Mouse (Mus musculus) forebrain, embryonic 13.5 days (tissue): ENCODE results near the gene Adprm. TPM values are rescaled to one million over a fixed set of nuclear protein-coding genes. Genes with fewer than 3 reads are reported as not detected.

Experiments used
- ATAC-seq: fragments of 200-750 bp; cut with Nextera tagmentation; 2 replicates; pipeline ENCODE4 v1.8.0; 2017
- H3K27ac ChIP-seq: fragments of 300-500 bp; sonication (generic); 2 replicates; pipeline ENCODE4 v1.5.1; 2015; ENCODE audit warnings: inconsistent platforms, mild to moderate bottlenecking, moderate library complexity
- H3K27me3 ChIP-seq: fragments of 300-500 bp; sonication (generic); 2 replicates; pipeline ENCODE4 v1.6.1; 2015; ENCODE audit warnings: mild to moderate bottlenecking, inconsistent platforms
- H3K36me3 ChIP-seq: fragments of 300-500 bp; sonication (generic); 2 replicates; pipeline ENCODE4 v1.6.1; 2015; ENCODE audit warnings: mild to moderate bottlenecking, inconsistent platforms; ENCODE audit not compliant: poor library complexity, severe bottlenecking
- H3K4me1 ChIP-seq: fragments of 300-500 bp; sonication (generic); 2 replicates; pipeline ENCODE4 v1.6.1; 2015; ENCODE audit warnings: inconsistent platforms
- H3K4me2 ChIP-seq: fragments of 300-500 bp; sonication (generic); 2 replicates; pipeline ENCODE4 v1.6.1; 2015; ENCODE audit warnings: inconsistent platforms, mild to moderate bottlenecking, moderate library complexity
- H3K4me3 ChIP-seq: fragments of 300-500 bp; sonication (generic); 2 replicates; pipeline ENCODE4 v1.5.1; 2015; ENCODE audit warnings: mild to moderate bottlenecking, inconsistent platforms
- H3K9ac ChIP-seq: fragments of 300-500 bp; sonication (generic); 2 replicates; pipeline ENCODE4 v1.6.1; 2015; ENCODE audit warnings: mild to moderate bottlenecking, inconsistent platforms
- H3K9me3 ChIP-seq: fragments of 300-500 bp; sonication (generic); replicated peaks from 2 replicates; pipeline ENCODE4 v1.6.1; 2016; ENCODE audit warnings: inconsistent platforms
- WGBS: fragments of 180-500 bp; shearing (Covaris S2); methylation state at CpG from one replicate; pipeline ENCODE4 v1.1.7; 2015; 5-methylcytosine and 5-hydroxymethylcytosine counted together
- polyA plus RNA-seq: library from polyadenylated mRNA; unstranded; fragments of >200 nt; fragmentation: Nextera tagmentation; extraction: Ambion mirVana; gene quantifications from 2 replicates; pipeline ENCODE4 v1.2.1, GENCODE M21; 2015

Adprm gene
- polyA plus RNA-seq, 1 experiment from 2014 or later = 34.8 TPM

GRCm38 (mm10) chr11:67075036-67075435 lies 22.6 kb upstream of the Adprm start:
- peaks cover 13% of the 10 kb centered on the region; the same call in 1 of the 2 replicates for H3K4me1 ChIP-seq
- no peaks in the 10 kb centered on the region for H3K27me3 ChIP-seq
- no peak overlapping the region for H3K27ac ChIP-seq
- no peak overlapping the region for H3K4me2 ChIP-seq
- H3K36me3 ChIP-seq = no peaks in the 10 kb centered on the region
- WGBS = 34% methylated on average over 3 of the region's 3 CpGs
- no peak for ATAC-seq
- no peak overlapping the region for H3K4me3 ChIP-seq
- no peaks in the 10 kb centered on the region for H3K9me3 ChIP-seq
- H3K9ac ChIP-seq = no peak overlapping the region

DNA sequence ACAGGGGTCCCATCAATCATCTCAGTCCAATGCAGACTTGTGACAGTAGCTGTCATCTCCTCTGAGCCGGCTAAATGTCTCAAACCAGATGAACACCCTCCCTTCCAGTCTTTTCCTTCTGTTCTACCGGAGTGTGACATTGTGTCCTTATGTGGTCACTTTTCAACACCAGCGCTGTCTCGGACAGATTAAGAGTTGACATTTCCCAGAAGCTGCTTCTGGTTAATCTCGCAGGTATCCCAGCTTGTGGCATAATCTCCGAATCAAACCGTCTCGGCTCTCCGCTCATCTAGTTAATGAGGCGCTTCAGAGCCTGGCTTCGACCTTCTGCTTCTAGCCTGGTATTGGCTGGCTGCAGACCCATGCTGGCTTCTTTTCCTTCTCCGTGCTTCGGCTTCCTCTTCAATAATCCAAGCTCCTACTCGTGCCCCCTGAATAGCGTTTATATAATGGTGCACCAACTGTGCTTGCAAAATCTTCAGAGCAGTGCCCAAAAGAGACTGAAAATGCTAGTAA lies 20.3 kb upstream of the Adprm start:
- Histone ChIP-seq H3K4me1 (0 out of 2 replicates have a peak, but pooled peaks cover 6% of the 10 kb centered on the region), H3K36me3 (peaks cover 1% of the 10 kb centered on the region), H3K4me3 (no peak overlapping the region), H3K27me3 (no peaks in the 10 kb centered on the region), H3K27ac (no peak overlapping the region), H3K9me3 (no peaks in the 10 kb centered on the region), H3K4me2 (no peak overlapping the region), H3K9ac (no peak overlapping the region)
- 75% methylated on average over 15 of the region's 15 CpGs for WGBS
- no peak for ATAC-seq

DNA sequence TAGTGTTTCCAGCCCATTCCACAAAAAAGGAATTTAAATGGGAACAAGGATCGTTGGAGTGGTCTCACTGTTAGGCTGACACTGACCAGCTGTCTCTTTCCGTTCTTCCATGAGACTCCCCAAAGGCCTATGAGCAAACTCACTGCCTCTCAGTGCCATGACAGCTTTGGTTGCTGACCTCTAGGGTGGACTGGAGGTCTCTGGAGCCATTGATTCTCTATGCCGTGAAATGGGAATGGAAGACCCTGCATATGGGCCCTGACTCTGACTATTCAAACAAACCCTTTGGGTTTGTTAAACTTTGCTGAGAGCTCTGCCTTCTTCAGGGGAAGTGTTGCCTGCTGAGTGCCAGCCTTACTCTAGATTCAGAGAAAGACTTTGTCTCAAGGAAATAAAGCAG lies 15.3 kb upstream of the Adprm start:
- Histone ChIP-seq H3K4me1 (no peaks in the 10 kb centered on the region), H3K27ac (no peak overlapping the region), H3K27me3 (no peaks in the 10 kb centered on the region), H3K4me3 (no peak overlapping the region), H3K9me3 (no peaks in the 10 kb centered on the region), H3K36me3 (peaks cover 47% of the 10 kb centered on the region), H3K9ac (no peak overlapping the region), H3K4me2 (no peak overlapping the region)
- no peak for ATAC-seq
- 93% methylated on average over 3 of the region's 3 CpGs for WGBS

- H3K27me3 ChIP-seq = no peaks in the 10 kb centered on the region
- H3K4me2 ChIP-seq = no peak overlapping the region
- H3K36me3 ChIP-seq = peaks cover 91% of the 10 kb centered on the region
- H3K4me3 ChIP-seq = no peak overlapping the region
- H3K9me3 ChIP-seq = no peaks in the 10 kb centered on the region
- no peak overlapping the region for H3K9ac ChIP-seq
- ATAC-seq = no peak
- H3K27ac ChIP-seq = no peak overlapping the region
- H3K4me1 ChIP-seq = no peaks in the 10 kb centered on the region
- WGBS = 94% methylated on average over 3 of the region's 3 CpGs
These were observed 10.3 kb upstream of the Adprm start for GRCm38 (mm10) chr11:67062726-67063125.

DNA sequence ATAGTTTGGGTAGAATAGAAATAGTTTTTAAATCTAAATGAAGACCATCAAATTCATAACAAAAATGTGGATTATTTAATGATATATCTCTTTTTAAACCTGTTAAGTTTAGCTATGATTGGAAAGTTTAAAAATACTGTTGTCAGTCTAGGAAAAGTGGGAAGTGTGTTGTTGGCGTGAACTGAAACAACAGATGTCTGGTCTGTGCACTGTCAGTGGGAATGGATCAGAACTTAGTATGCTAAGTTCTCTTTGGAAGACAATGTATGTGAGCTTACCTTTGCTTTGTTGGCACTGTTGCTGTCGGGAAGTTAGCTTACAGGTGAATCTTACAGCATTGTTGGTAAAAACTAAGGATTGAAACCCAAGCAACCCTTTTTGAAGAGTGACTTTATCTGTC lies 8.9 kb upstream of the Adprm start:
- Histone ChIP-seq H3K9me3 (no peaks in the 10 kb centered on the region), H3K4me2 (no peak overlapping the region), H3K4me1 (no peaks in the 10 kb centered on the region), H3K36me3 (peaks cover 93% of the 10 kb centered on the region), H3K27me3 (no peaks in the 10 kb centered on the region), H3K4me3 (no peak overlapping the region), H3K9ac (no peak overlapping the region), H3K27ac (no peak overlapping the region)
- ATAC-seq = no peak
- 94% methylated on average over 2 of the region's 2 CpGs for WGBS

GRCm38 (mm10) chr11:67054754-67055365 lies 2.5 kb upstream of the Adprm start:
- no peak for ATAC-seq
- H3K4me2 ChIP-seq = no peak overlapping the region
- no peaks in the 10 kb centered on the region for H3K9me3 ChIP-seq
- H3K27ac ChIP-seq = no peak overlapping the region
- WGBS = 93% methylated on average over 8 of the region's 8 CpGs
- no peak overlapping the region for H3K4me3 ChIP-seq
- H3K27me3 ChIP-seq = no peaks in the 10 kb centered on the region
- no peak overlapping the region for H3K9ac ChIP-seq
- peaks cover 52% of the 10 kb centered on the region for H3K36me3 ChIP-seq
- H3K4me1 ChIP-seq = peaks cover 24% of the 10 kb centered on the region

DNA sequence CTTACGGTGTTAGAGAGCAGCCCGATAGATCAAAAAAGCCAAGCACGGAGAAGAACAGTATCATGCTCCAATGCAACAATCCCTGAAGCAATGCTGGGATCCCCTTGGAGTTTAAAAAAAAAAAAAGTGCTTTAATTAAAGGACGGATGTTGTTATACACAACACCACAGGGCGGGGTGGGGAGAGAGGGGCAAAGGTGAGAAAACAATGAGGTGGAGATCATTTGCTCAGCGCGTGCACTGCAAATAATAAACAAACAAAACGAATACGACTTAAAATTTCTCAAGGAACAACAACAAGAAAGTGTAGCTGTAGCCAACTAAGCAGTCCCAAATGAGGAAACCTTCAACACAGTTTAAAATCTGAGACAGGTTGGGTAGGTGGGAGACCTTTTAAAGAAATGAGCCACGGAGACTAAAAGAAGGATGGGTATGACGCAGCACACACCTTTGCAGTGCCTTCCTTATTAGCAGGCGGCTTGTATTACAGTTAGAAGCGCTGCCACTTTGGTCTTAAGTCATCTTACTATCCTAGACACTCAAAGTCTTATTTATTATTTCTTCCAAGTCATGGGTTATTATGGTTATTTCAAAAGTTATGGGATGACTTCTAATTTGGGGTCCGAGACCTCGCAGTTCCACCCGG lies 596 bp downstream of the Adprm start:
- Histone ChIP-seq H3K4me2 (peak overlapping the region; percentile 84), H3K9ac (peak overlapping the region; percentile 90), H3K4me1 (peaks cover 24% of the 10 kb centered on the region), H3K27me3 (no peaks in the 10 kb centered on the region), H3K9me3 (no peaks in the 10 kb centered on the region), H3K27ac (peak overlapping the region; percentile 78; the same call in 1 of the 2 replicates), H3K36me3 (peaks cover 28% of the 10 kb centered on the region), H3K4me3 (peak overlapping the region; percentile 85)
- peak; percentile 72 for ATAC-seq
- 8% methylated on average over 16 of the region's 16 CpGs for WGBS

GRCm38 (mm10) chr11:67049256-67049655 lies 3.1 kb downstream of the Adprm start:
- Histone ChIP-seq H3K27ac (no peak overlapping the region), H3K36me3 (peaks cover 17% of the 10 kb centered on the region; the same call in 1 of the 2 replicates), H3K9ac (no peak overlapping the region), H3K27me3 (no peaks in the 10 kb centered on the region), H3K9me3 (no peaks in the 10 kb centered on the region), H3K4me3 (no peak overlapping the region), H3K4me2 (no peak overlapping the region), H3K4me1 (peaks cover 24% of the 10 kb centered on the region)
- ATAC-seq = no peak
- 87% methylated on average over 3 of the region's 3 CpGs for WGBS

DNA sequence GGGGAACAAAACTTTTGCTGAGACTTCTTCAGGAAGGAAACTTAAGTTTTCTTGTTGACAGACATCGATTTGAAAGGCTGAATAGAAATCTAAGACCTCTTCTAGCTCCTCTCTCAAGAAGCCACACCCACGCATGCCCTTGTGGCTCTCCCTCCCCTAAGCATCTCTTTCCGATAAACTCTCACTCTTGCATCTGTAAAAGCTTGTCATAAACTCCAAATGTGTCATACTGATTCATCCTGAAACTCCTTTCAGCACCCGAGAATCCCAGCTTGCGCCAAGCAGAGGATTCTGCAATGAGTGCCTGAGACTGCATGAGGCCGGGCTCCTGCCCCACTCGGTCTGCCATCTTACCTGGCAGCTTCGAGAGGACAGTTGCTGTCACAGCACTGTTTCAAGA lies 3.9 kb downstream of the Adprm start:
- H3K4me3 ChIP-seq = no peak overlapping the region
- H3K27ac ChIP-seq = no peak overlapping the region
- 88% methylated on average over 8 of the region's 8 CpGs for WGBS
- H3K9me3 ChIP-seq = no peaks in the 10 kb centered on the region
- H3K27me3 ChIP-seq = no peaks in the 10 kb centered on the region
- no peak overlapping the region for H3K9ac ChIP-seq
- no peak overlapping the region for H3K4me2 ChIP-seq
- H3K4me1 ChIP-seq = peaks cover 16% of the 10 kb centered on the region
- no peak for ATAC-seq
- H3K36me3 ChIP-seq = peaks cover 19% of the 10 kb centered on the region; the same call in 1 of the 2 replicates

- peaks cover 26% of the 10 kb centered on the region; the same call in 1 of the 2 replicates for H3K36me3 ChIP-seq
- H3K27me3 ChIP-seq = no peaks in the 10 kb centered on the region
- H3K4me2 ChIP-seq = no peak overlapping the region
- no peak for ATAC-seq
- no peak overlapping the region for H3K4me3 ChIP-seq
- H3K27ac ChIP-seq = no peak overlapping the region
- H3K4me1 ChIP-seq = peaks cover 11% of the 10 kb centered on the region; the same call in 1 of the 2 replicates
- no peak overlapping the region for H3K9ac ChIP-seq
- WGBS = 91% methylated on average over 5 of the region's 5 CpGs
- H3K9me3 ChIP-seq = no peaks in the 10 kb centered on the region
These were observed 5.2 kb downstream of the Adprm start for GRCm38 (mm10) chr11:67047199-67047598.

DNA sequence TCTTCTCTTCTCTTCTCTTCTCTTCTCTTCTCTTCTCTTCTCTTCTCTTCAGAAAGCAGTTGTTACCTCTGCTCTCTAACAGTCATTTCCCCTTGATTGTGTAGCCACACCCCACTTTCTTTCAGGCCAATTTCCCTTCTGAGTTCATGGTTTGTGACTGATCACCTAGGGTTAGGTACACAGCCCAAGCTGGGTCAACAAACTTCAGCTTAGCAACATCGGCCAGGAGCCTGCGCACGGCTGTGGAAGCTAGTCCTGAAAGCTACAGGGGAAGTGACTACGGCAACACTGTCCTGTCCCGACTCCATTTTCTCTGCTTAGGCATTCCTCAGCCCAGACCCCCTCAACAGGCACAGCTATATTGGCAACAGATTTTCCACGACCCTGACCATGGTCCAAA lies 7.4 kb downstream of the Adprm start:
- no peak for ATAC-seq
- 94% methylated on average over 6 of the region's 6 CpGs for WGBS

DNA sequence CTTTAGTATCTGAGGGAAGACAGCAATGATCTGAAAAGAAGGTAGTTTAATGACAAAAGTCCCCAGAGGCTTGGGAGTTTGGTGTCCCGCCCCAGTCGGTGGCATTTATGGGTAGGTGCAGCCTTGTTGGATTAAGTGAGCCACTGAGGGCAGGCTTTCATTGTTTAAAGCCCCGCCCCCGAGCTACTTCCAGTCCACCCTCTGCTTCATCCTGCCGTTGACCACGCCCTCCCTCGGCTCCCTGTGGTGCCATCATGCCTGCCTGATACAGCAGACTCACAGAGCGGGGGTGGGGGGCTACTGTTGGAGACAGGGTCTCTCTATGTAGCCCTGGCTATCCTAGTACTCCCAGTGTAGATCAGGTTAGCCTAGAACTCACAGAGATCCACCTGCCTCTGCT lies 9.4 kb downstream of the Adprm start:
- H3K36me3 ChIP-seq = peaks cover 53% of the 10 kb centered on the region
- H3K4me3 ChIP-seq = no peak overlapping the region
- H3K27me3 ChIP-seq = no peaks in the 10 kb centered on the region
- no peak overlapping the region for H3K27ac ChIP-seq
- ATAC-seq = no peak
- no peak overlapping the region for H3K4me2 ChIP-seq
- H3K9ac ChIP-seq = no peak overlapping the region
- 34% methylated on average over 8 of the region's 8 CpGs for WGBS
- H3K4me1 ChIP-seq = no peaks in the 10 kb centered on the region
- no peaks in the 10 kb centered on the region for H3K9me3 ChIP-seq

More for the DNA sequence above, 7.4 kb downstream of the Adprm start:
- Histone ChIP-seq H3K4me1 (no peaks in the 10 kb centered on the region), H3K27ac (no peak overlapping the region), H3K27me3 (no peaks in the 10 kb centered on the region), H3K4me3 (no peak overlapping the region), H3K9me3 (no peaks in the 10 kb centered on the region), H3K9ac (no peak overlapping the region), H3K4me2 (no peak overlapping the region), H3K36me3 (peaks cover 42% of the 10 kb centered on the region)
